Mouse (Mus musculus) spleen, adult 2 months (tissue): ENCODE results near the gene Tmem139. TPM values are rescaled to one million over a fixed set of nuclear protein-coding genes. Genes with fewer than 3 reads are reported as not detected.

Experiments used
- DNase-seq, 2 experiments: peaks; one replicate each; pipeline versions ENCODE4 v3.0.0 to v3.0.0-alpha.2; 2012 to 2021; ENCODE audit warnings: low spot score in 2 of 2, low read depth in 1 of 2
- H3K27ac ChIP-seq: fragments of 200-500 bp; 2 replicates; pipeline ENCODE4 v1.5.1; 2012; ENCODE audit warnings: low read length, inconsistent platforms; ENCODE audit not compliant: insufficient read depth
- H3K27me3 ChIP-seq: fragments of 200-500 bp; 2 replicates; pipeline ENCODE4 v1.6.1; 2012; ENCODE audit warnings: mild to moderate bottlenecking, moderate library complexity, low read length, inconsistent platforms; ENCODE audit not compliant: control insufficient read depth, insufficient read depth
- H3K36me3 ChIP-seq: fragments of 200-500 bp; 2 replicates; pipeline ENCODE4 v1.6.1; 2012; ENCODE audit warnings: mild to moderate bottlenecking, low read length, inconsistent platforms; ENCODE audit not compliant: control insufficient read depth, insufficient read depth
- H3K4me1 ChIP-seq: fragments of 200-500 bp; 2 replicates; pipeline ENCODE4 v1.6.1; 2011; ENCODE audit warnings: inconsistent platforms; ENCODE audit not compliant: control insufficient read depth, insufficient read depth, insufficient read length
- H3K4me3 ChIP-seq: fragments of 200-500 bp; 2 replicates; pipeline ENCODE4 v1.5.1; 2011; ENCODE audit warnings: mild to moderate bottlenecking, inconsistent platforms; ENCODE audit not compliant: insufficient read depth, insufficient read length; ENCODE audit errors: extremely low read depth
- CTCF ChIP-seq: fragments of 200-500 bp; IDR thresholded peaks from 2 replicates; pipeline ENCODE4 v1.5.1; 2011; ENCODE audit warnings: mild to moderate bottlenecking, inconsistent platforms; ENCODE audit not compliant: insufficient read depth, insufficient read length, insufficient replicate concordance; ENCODE audit errors: extremely low read depth
- POLR2A ChIP-seq: fragments of 200-500 bp; IDR thresholded peaks from 2 replicates; pipeline ENCODE4 v1.6.1; 2011; ENCODE audit warnings: low read depth, low read length, inconsistent platforms
- WGBS: fragments of 180-500 bp; shearing (Covaris S2); methylation state at CpG from one replicate; pipeline ENCODE4 v1.1.7; 2018; 5-methylcytosine and 5-hydroxymethylcytosine counted together
- polyA plus RNA-seq: library from polyadenylated mRNA; depleted of rRNA; stranded (reverse); fragments of >200 nt; gene quantifications from 2 replicates; pipeline ENCODE4 v1.2.3, GENCODE M21; 2012; rRNA removed

Tmem139 gene
- polyA plus RNA-seq, 1 experiment = not detected

GRCm38 (mm10) chr6:42310427-42311053 lies 48.8 kb downstream of the Tmem139 start:
- no peak for DNase-seq
- Histone ChIP-seq H3K27ac (no peak overlapping the region), H3K27me3 (no peaks in the 10 kb centered on the region), H3K36me3 (no peaks in the 10 kb centered on the region), H3K4me3 (no peak overlapping the region), H3K4me1 (peaks cover 2% of the 10 kb centered on the region; the same call in 1 of the 2 replicates)
- TF ChIP-seq POLR2A = no peak
- no peak for TF ChIP-seq CTCF
- WGBS = 43% methylated on average over 2 of the region's 2 CpGs

Other genes with a start within 250 kb of the Tmem139 start
- not detected in 2 replicates for gene Sva, start 223.6 kb upstream of the Tmem139 start, polyA plus RNA-seq
- not detected in 2 replicates for gene Tas2r139, start 121.0 kb upstream of the Tmem139 start, polyA plus RNA-seq
- gene Tas2r144, start 46.6 kb upstream of the Tmem139 start, polyA plus RNA-seq = not detected in 2 replicates
- gene Gstk1, start 16.0 kb upstream of the Tmem139 start, polyA plus RNA-seq = 4.1 and 4.6 TPM in 2 replicates
- 32.2 and 33.6 TPM in 2 replicates for gene Casp2, start 3.0 kb downstream of the Tmem139 start, polyA plus RNA-seq
- 0.18 and 0.26 TPM in 2 replicates for gene Clcn1, start 24.7 kb downstream of the Tmem139 start, polyA plus RNA-seq
- 0.06 and 0.15 TPM in 2 replicates for gene Fam131b, start 62.7 kb downstream of the Tmem139 start, polyA plus RNA-seq
- 184 and 228 TPM in 2 replicates for gene Zyx, start 87.7 kb downstream of the Tmem139 start, polyA plus RNA-seq
- gene Epha1, start 111.3 kb downstream of the Tmem139 start, polyA plus RNA-seq = 0.18 and 0.19 TPM in 2 replicates
- gene Tas2r143, start 138.3 kb downstream of the Tmem139 start, polyA plus RNA-seq = 0.13 and 0.69 TPM in 2 replicates
- 0.07 and 0.13 TPM in 2 replicates for gene Tas2r135, start 143.5 kb downstream of the Tmem139 start, polyA plus RNA-seq
- gene Tas2r126, start 172.6 kb downstream of the Tmem139 start, polyA plus RNA-seq = 0.09 TPM in 1 of 2 replicates, not detected in the other
- gene Olfr458, start 203.2 kb downstream of the Tmem139 start, polyA plus RNA-seq = not detected in 2 replicates
- not detected in 2 replicates for gene Olfr457, start 214.4 kb downstream of the Tmem139 start, polyA plus RNA-seq
- gene Olfr456, start 225.2 kb downstream of the Tmem139 start, polyA plus RNA-seq = 0.09 TPM in 1 of 2 replicates, not detected in the other